Mouse (Mus musculus) hindbrain, postnatal 0 days (tissue): ENCODE measurements around the gene Btrc. TPM values are rescaled to one million over a fixed set of nuclear protein-coding genes. Genes with fewer than 3 reads are reported as not detected.
"Not testable (repeated sequence)": the region's sequence is repeated elsewhere in the genome, so short reads cannot be mapped to it uniquely, and the experiment has no call there.

Experiments used
- ATAC-seq: fragments of 200-750 bp; cut with Nextera tagmentation; 2 replicates; pipeline ENCODE4 v1.8.0; 2017; ENCODE audit warnings: mild to moderate bottlenecking, moderate TSS enrichment, moderate library complexity
- DNase-seq: peaks from one replicate; pipeline ENCODE4 v3.0.0-alpha.2; 2015; ENCODE audit warnings: low spot score
- H3K27ac ChIP-seq: fragments of 300-500 bp; sonication (generic); 2 replicates; pipeline ENCODE4 v1.5.1; 2014; ENCODE audit warnings: mild to moderate bottlenecking
- H3K27me3 ChIP-seq: fragments of 300-500 bp; sonication (generic); 2 replicates; pipeline ENCODE4 v1.6.1; 2014; ENCODE audit warnings: low read length, mixed read lengths; ENCODE audit not compliant: insufficient read depth
- H3K36me3 ChIP-seq: fragments of 300-500 bp; sonication (generic); 2 replicates; pipeline ENCODE4 v1.6.1; 2014; ENCODE audit warnings: low read length, mixed read lengths; ENCODE audit not compliant: insufficient read depth
- H3K4me1 ChIP-seq: fragments of 300-500 bp; sonication (generic); 2 replicates; pipeline ENCODE4 v1.6.1; 2014; ENCODE audit warnings: antibody characterized with exemption, low read length, mixed read lengths; ENCODE audit not compliant: insufficient read depth
- H3K4me2 ChIP-seq: fragments of 300-500 bp; sonication (generic); 2 replicates; pipeline ENCODE4 v1.6.1; 2014; ENCODE audit warnings: low read depth, mild to moderate bottlenecking, low read length, moderate library complexity, mixed read lengths
- H3K4me3 ChIP-seq: fragments of 300-500 bp; sonication (generic); 2 replicates; pipeline ENCODE4 v1.5.1; 2014; ENCODE audit warnings: low read length
- H3K9ac ChIP-seq: fragments of 300-500 bp; sonication (generic); replicated peaks from 2 replicates; pipeline ENCODE4 v1.6.1; 2014; ENCODE audit warnings: mild to moderate bottlenecking, low read length, moderate library complexity, mixed read lengths
- H3K9me3 ChIP-seq: fragments of 300-500 bp; sonication (generic); 2 replicates; pipeline ENCODE4 v1.6.1; 2016; ENCODE audit warnings: low read length, mixed read lengths
- CTCF ChIP-seq: IDR thresholded peaks from 2 replicates; pipeline ENCODE4 v1.5.1; 2016; ENCODE audit warnings: antibody characterized with exemption, control low read depth, low read depth
- WGBS: fragments of 180-500 bp; shearing (Covaris S2); extraction: QIAGEN DNeasy Blood & Tissue Kit; methylation state at CpG from one replicate; pipeline ENCODE4 v1.1.7; 2014; 5-methylcytosine and 5-hydroxymethylcytosine counted together
- polyA plus RNA-seq: library from polyadenylated mRNA; unstranded; fragments of >200 nt; fragmentation: Nextera tagmentation; extraction: Ambion mirVana; gene quantifications from 2 replicates; pipeline ENCODE4 v1.2.1, GENCODE M21; 2015
- total RNA-seq: library from RNA; depleted of rRNA; stranded (reverse); fragments of >200 nt; gene quantifications from 2 replicates; pipeline ENCODE4 v1.2.3, GENCODE M21; 2014

The Btrc gene
- total and polyA plus RNA-seq, 2 experiments from 2014 or later, result 47.9 to 55.3 TPM

GRCm38 (mm10) chr19:45343941-45344340 is 19.6 kb upstream of the Btrc start:
- no peaks in the 10 kb centered on the region for H3K36me3 ChIP-seq
- H3K4me3 ChIP-seq, result no peak overlapping the region
- 58% methylated on average over 5 of the region's 5 CpGs for WGBS
- no peaks in the 10 kb centered on the region for H3K9me3 ChIP-seq
- H3K4me1 ChIP-seq, result no peaks in the 10 kb centered on the region
- ATAC-seq, result no peak
- no peak overlapping the region for H3K27ac ChIP-seq
- H3K9ac ChIP-seq, result no peak overlapping the region
- no peaks in the 10 kb centered on the region for H3K27me3 ChIP-seq
- TF ChIP-seq CTCF, result no peak
- no peak overlapping the region for H3K4me2 ChIP-seq
- no peak for DNase-seq

- DNase-seq (no peak), ATAC-seq (no peak)
- Histone ChIP-seq H3K9me3 (no peaks in the 10 kb centered on the region), H3K27me3 (no peaks in the 10 kb centered on the region), H3K4me3 (no peak overlapping the region), H3K4me2 (no peak overlapping the region), H3K4me1 (no peaks in the 10 kb centered on the region), H3K9ac (no peak overlapping the region), H3K36me3 (no peaks in the 10 kb centered on the region), H3K27ac (no peak overlapping the region)
- TF ChIP-seq CTCF, result no peak
- WGBS, result 66% methylated on average over 4 of the region's 4 CpGs
These were observed 15.3 kb upstream of the Btrc start for GRCm38 (mm10) chr19:45348188-45348587.

- Histone ChIP-seq H3K27me3 (no peaks in the 10 kb centered on the region), H3K9ac (no peak overlapping the region), H3K27ac (no peak overlapping the region), H3K4me2 (no peak overlapping the region), H3K4me3 (no peak overlapping the region), H3K36me3 (no peaks in the 10 kb centered on the region), H3K9me3 (no peaks in the 10 kb centered on the region), H3K4me1 (no peaks in the 10 kb centered on the region)
- no peak for TF ChIP-seq CTCF
- ATAC-seq, result no peak
- no peak for DNase-seq
- WGBS, result 62% methylated on average over 12 of the region's 12 CpGs
These were observed 13.1 kb upstream of the Btrc start for GRCm38 (mm10) chr19:45350456-45350855.

- H3K9me3 ChIP-seq, H3K9ac ChIP-seq, H3K4me1 ChIP-seq, H3K36me3 ChIP-seq, H3K4me2 ChIP-seq, ATAC-seq, DNase-seq, H3K27me3 ChIP-seq, H3K27ac ChIP-seq, H3K4me3 ChIP-seq: not testable (repeated sequence)
- 83% methylated on average over 7 of the region's 7 CpGs for WGBS
These were observed 10.8 kb upstream of the Btrc start for GRCm38 (mm10) chr19:45352706-45353105.

- H3K36me3 ChIP-seq, result no peaks in the 10 kb centered on the region
- no peak overlapping the region for H3K27ac ChIP-seq
- H3K4me3 ChIP-seq, result no peak overlapping the region
- ATAC-seq, result no peak
- no peaks in the 10 kb centered on the region for H3K27me3 ChIP-seq
- no peak overlapping the region for H3K4me2 ChIP-seq
- no peak overlapping the region for H3K9ac ChIP-seq
- WGBS, result 80% methylated on average over 6 of the region's 6 CpGs
- DNase-seq, result no peak
- no peak for TF ChIP-seq CTCF
- H3K4me1 ChIP-seq, result no peaks in the 10 kb centered on the region
- no peaks in the 10 kb centered on the region for H3K9me3 ChIP-seq
These were observed 7.9 kb upstream of the Btrc start for GRCm38 (mm10) chr19:45355678-45356077.

- WGBS, result 81% methylated on average over 5 of the region's 6 CpGs
- DNase-seq, H3K9me3 ChIP-seq, H3K27ac ChIP-seq, H3K4me1 ChIP-seq, ATAC-seq, H3K9ac ChIP-seq, H3K4me2 ChIP-seq, H3K27me3 ChIP-seq, H3K36me3 ChIP-seq, H3K4me3 ChIP-seq: not testable (repeated sequence)
These were observed 6.7 kb upstream of the Btrc start for GRCm38 (mm10) chr19:45356868-45357267.

- Histone ChIP-seq H3K9me3 (no peaks in the 10 kb centered on the region), H3K27me3 (no peaks in the 10 kb centered on the region), H3K4me1 (peaks cover 3% of the 10 kb centered on the region; the same call in 1 of the 2 replicates), H3K4me2 (no peak overlapping the region), H3K9ac (no peak overlapping the region), H3K27ac (no peak overlapping the region), H3K4me3 (no peak overlapping the region), H3K36me3 (no peaks in the 10 kb centered on the region)
- TF ChIP-seq CTCF, result no peak
- DNase-seq (no peak), ATAC-seq (no peak)
These were observed 3.0 kb upstream of the Btrc start for GRCm38 (mm10) chr19:45360486-45360885.
